Mouse (Mus musculus) small intestine, adult 2 months (tissue): ENCODE measurements around the gene Adk.

Experiments
- CTCF ChIP-seq: fragments of 200-500 bp; IDR thresholded peaks from 2 replicates; pipeline ENCODE4 v1.5.1; 2012; ENCODE audit warnings: low read depth, mild to moderate bottlenecking, control low read depth, inconsistent platforms, low read length, moderate library complexity, mixed read lengths; ENCODE audit not compliant: insufficient replicate concordance, insufficient read length; ENCODE audit errors: extremely low read depth
- POLR2A ChIP-seq: fragments of 200-500 bp; IDR thresholded peaks from 2 replicates; pipeline ENCODE4 v1.6.1; 2012; ENCODE audit warnings: low read depth, mild to moderate bottlenecking, control low read depth, inconsistent platforms, low read length, moderate library complexity

- TF ChIP-seq CTCF = no peak
- TF ChIP-seq POLR2A = no peak
Measured at GRCm38 (mm10) chr14:21356286-21356685, 303.9 kb downstream of the Adk start.
